Mouse (Mus musculus) forebrain, postnatal 0 days (tissue): ENCODE results near the gene Cracr2a. TPM values are rescaled to one million over a fixed set of nuclear protein-coding genes. Genes with fewer than 3 reads are reported as not detected.

Experiments used
- ATAC-seq: fragments of 200-750 bp; cut with Nextera tagmentation; 2 replicates; pipeline ENCODE4 v1.8.0; 2017; ENCODE audit warnings: mild to moderate bottlenecking, moderate library complexity
- DNase-seq: peaks from one replicate; pipeline ENCODE4 v3.0.0-alpha.2; 2015
- H3K27ac ChIP-seq: fragments of 300-500 bp; sonication (generic); 2 replicates; pipeline ENCODE4 v1.5.1; 2014; ENCODE audit warnings: low read depth, mild to moderate bottlenecking, antibody characterized with exemption, low read length, moderate library complexity, mixed read lengths
- H3K27me3 ChIP-seq: fragments of 300-500 bp; sonication (generic); 2 replicates; pipeline ENCODE4 v1.6.1; 2014; ENCODE audit warnings: mild to moderate bottlenecking, low read length, mixed read lengths; ENCODE audit not compliant: insufficient read depth
- H3K36me3 ChIP-seq: fragments of 300-500 bp; sonication (generic); 2 replicates; pipeline ENCODE4 v1.6.1; 2014; ENCODE audit warnings: mild to moderate bottlenecking, moderate library complexity; ENCODE audit not compliant: insufficient read depth
- H3K4me1 ChIP-seq: fragments of 300-500 bp; sonication (generic); 2 replicates; pipeline ENCODE4 v1.6.1; 2014; ENCODE audit warnings: antibody characterized with exemption; ENCODE audit not compliant: insufficient read depth
- H3K4me2 ChIP-seq: fragments of 300-500 bp; sonication (generic); 2 replicates; pipeline ENCODE4 v1.6.1; 2014; ENCODE audit warnings: low read depth, mild to moderate bottlenecking, moderate library complexity
- H3K4me3 ChIP-seq: fragments of 300-500 bp; sonication (generic); 2 replicates; pipeline ENCODE4 v1.5.1; 2014; ENCODE audit warnings: low read depth, low read length, mixed read lengths
- H3K9ac ChIP-seq: fragments of 300-500 bp; sonication (generic); 2 replicates; pipeline ENCODE4 v1.6.1; 2014; ENCODE audit warnings: mild to moderate bottlenecking
- H3K9me3 ChIP-seq: fragments of 300-500 bp; sonication (generic); 2 replicates; pipeline ENCODE4 v1.6.1; 2016; ENCODE audit warnings: low read length
- CTCF ChIP-seq: sonication (generic); IDR thresholded peaks from 2 replicates; pipeline ENCODE4 v1.5.1; 2016; ENCODE audit warnings: antibody characterized with exemption, control low read depth, low read depth
- WGBS: fragments of 180-500 bp; shearing (Covaris S2); extraction: QIAGEN DNeasy Blood & Tissue Kit; methylation state at CpG from one replicate; pipeline ENCODE4 v1.1.7; 2014; 5-methylcytosine and 5-hydroxymethylcytosine counted together
- polyA plus RNA-seq: library from polyadenylated mRNA; unstranded; fragments of >200 nt; fragmentation: Nextera tagmentation; extraction: Ambion mirVana; gene quantifications from 2 replicates; pipeline ENCODE4 v1.2.1, GENCODE M21; 2015
- total RNA-seq: library from RNA; depleted of rRNA; stranded (reverse); fragments of >200 nt; gene quantifications from 2 replicates; pipeline ENCODE4 v1.2.3, GENCODE M21; 2014

The Cracr2a gene
- total and polyA plus RNA-seq, 2 experiments from 2014 or later = 0.28 to 0.57 TPM

DNA sequence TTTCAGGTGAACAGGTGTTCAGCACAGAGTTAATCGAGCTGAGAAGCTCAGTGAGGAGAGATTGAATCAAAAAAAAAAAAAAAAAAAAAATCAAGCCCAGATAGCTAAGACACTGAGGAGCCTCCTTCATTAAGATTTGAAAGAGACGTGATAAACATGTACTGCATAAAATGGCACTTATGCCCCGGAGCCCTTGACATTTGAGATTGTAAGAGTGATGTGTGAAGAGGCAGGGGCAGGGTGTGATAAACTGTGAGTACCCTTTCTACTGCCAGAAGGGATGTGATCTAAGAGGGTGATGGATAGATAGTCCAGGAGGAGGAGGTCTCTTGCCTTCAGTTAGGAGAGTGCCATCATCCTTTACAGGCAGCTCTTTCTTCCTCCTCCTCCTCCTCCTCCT is 30.9 kb upstream of the Cracr2a start:
- 69% methylated on average over 3 of the region's 3 CpGs for WGBS
- Histone ChIP-seq H3K36me3 (no peaks in the 10 kb centered on the region), H3K4me2 (no peak overlapping the region), H3K4me3 (no peak overlapping the region), H3K9me3 (no peaks in the 10 kb centered on the region), H3K4me1 (no peaks in the 10 kb centered on the region), H3K9ac (no peak overlapping the region), H3K27me3 (no peaks in the 10 kb centered on the region), H3K27ac (no peak overlapping the region)
- no peak for TF ChIP-seq CTCF
- ATAC-seq (no peak), DNase-seq (no peak)

DNA sequence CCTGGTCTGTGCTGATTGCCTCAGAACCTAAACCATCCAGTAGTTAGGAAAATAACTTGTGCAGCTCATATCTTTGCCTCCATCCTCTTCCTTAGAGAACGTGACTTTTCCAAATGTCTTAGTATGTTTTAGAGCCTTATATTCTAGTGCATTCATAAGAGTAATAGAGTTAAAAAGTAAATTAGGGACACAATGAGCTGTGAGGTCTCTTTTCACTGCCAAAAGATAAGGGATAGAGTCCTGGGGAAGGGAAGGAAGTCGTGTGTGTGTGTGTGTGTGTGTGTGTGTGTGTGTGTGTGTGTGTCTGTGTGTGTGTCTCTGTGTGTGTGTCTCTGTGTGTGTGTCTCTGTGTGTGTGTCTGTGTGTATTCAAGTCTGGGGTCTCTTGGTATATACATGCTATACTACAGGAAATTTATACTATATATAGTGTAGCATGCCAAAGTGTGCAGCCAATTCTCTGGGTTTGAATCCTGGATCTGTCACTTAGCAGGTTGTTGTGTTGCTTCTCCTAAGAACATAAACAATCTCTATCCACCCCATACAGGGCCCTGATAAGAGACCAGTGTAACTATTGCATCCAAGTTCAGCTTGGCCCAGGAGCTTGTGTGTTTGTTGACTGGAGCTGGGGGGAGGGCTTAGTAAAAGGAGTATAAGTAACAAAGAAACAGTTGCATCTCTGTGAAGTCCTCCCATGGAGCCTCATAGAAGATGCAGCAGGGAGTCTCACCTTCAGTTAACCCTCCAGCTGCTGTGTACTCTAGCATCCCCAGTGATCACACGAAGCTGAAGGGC is 29.5 kb upstream of the Cracr2a start:
- DNase-seq (no peak), ATAC-seq (no peak)
- Histone ChIP-seq H3K36me3 (no peaks in the 10 kb centered on the region), H3K9me3 (no peaks in the 10 kb centered on the region), H3K9ac (no peak overlapping the region), H3K4me1 (no peaks in the 10 kb centered on the region), H3K27ac (no peak overlapping the region), H3K27me3 (no peaks in the 10 kb centered on the region), H3K4me3 (no peak overlapping the region), H3K4me2 (no peak overlapping the region)
- WGBS = 56% methylated on average over 3 of the region's 3 CpGs
- no peak for TF ChIP-seq CTCF

DNA sequence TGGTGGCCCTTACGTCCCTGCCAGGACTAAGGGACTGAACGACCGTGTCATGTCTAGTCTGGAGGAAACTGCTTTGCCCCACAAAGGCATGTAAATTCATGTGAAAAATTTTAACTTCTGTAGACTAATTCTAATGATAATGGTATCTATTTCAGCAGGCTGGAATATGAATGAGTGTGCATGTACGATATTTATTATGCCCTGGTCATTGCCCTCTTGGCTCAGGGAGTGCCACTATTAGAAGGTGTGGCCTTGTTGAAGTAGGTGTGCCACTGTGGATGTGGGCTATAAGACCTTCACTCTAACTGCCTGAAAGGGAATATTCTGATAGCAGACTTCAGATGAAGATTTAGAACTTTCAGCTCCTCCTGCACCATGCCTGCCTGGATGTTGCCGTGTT is 28.8 kb upstream of the Cracr2a start:
- DNase-seq = no peak
- Histone ChIP-seq H3K36me3 (no peaks in the 10 kb centered on the region), H3K4me2 (no peak overlapping the region), H3K9me3 (no peaks in the 10 kb centered on the region), H3K4me3 (no peak overlapping the region), H3K27me3 (no peaks in the 10 kb centered on the region), H3K9ac (no peak overlapping the region), H3K4me1 (no peaks in the 10 kb centered on the region), H3K27ac (no peak overlapping the region)
- ATAC-seq = no peak
- TF ChIP-seq CTCF = no peak
- 92% methylated on average over 5 of the region's 5 CpGs for WGBS

DNA sequence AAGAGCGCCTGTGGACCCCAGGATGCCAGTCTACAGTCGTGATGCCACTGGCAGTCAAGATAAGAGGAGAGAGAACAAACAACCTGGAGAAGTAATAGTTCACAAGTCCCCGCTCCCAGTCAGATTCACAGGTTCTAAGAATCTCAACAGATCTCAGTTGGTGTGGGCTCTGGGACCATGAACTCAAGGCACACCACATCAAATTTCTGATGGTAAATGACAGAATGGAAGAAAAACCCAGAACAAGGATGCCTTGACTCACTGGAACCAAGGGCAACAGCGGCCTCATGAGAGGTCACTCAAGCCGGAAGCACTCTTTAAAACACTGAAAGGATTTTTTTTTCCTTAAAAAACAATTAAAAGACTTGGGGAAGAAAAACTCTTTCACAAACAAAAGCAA is 27.4 kb upstream of the Cracr2a start:
- no peak for ATAC-seq
- WGBS = 82% methylated on average over 5 of the region's 5 CpGs

DNA sequence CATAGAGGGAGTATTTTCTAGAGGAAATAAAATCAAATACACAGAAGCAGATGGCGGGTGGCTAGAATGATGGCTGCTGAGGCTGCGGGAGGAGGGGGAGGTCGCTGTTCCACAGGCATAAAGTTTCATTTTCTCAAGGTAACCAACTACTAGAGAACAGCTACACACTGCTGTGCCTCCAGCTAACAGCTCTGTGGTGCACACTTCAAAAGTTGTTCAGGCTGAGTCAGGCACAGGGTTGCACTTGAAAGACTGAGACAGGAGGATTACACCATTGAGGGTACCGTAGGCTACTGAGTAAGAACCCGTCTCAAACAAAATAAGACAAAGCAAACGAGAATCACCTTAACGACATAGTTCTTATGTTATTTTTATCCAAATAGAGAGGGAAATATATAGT is 24.1 kb upstream of the Cracr2a start:
- Histone ChIP-seq H3K4me3 (no peak overlapping the region), H3K27me3 (no peaks in the 10 kb centered on the region), H3K9ac (no peak overlapping the region), H3K36me3 (no peaks in the 10 kb centered on the region), H3K9me3 (no peaks in the 10 kb centered on the region), H3K4me2 (no peak overlapping the region), H3K27ac (no peak overlapping the region), H3K4me1 (no peaks in the 10 kb centered on the region)
- ATAC-seq = peak; percentile 18; the same call in 1 of the 2 replicates
- WGBS = 62% methylated on average over 7 of the region's 7 CpGs
- TF ChIP-seq CTCF = no peak
- DNase-seq = no peak

More for the DNA sequence above, 27.4 kb upstream of the Cracr2a start:
- no peaks in the 10 kb centered on the region for H3K4me1 ChIP-seq
- DNase-seq = no peak
- H3K4me3 ChIP-seq = no peak overlapping the region
- H3K4me2 ChIP-seq = no peak overlapping the region
- no peaks in the 10 kb centered on the region for H3K36me3 ChIP-seq
- no peak for TF ChIP-seq CTCF
- H3K27me3 ChIP-seq = no peaks in the 10 kb centered on the region
- H3K9ac ChIP-seq = no peak overlapping the region
- H3K9me3 ChIP-seq = no peaks in the 10 kb centered on the region
- H3K27ac ChIP-seq = no peak overlapping the region

DNA sequence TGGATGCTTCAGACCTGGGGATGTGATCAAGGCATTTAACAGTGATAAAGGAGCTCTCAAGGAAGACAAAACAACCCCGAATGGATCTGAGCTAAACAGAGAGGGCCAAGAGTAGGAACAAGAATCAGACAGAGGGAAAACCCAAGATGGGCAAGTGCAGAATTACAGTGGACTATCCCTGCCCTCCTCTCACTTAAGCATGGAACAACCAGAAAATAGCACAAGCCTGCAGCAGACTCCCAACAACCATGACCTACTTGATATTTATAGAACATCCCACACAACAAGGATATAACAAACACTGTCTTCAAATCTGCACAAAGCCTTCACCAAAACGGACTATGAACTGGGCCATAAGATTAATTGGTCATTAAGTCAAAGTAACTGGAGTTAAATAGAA is 23.0 kb upstream of the Cracr2a start:
- H3K27ac ChIP-seq = no peak overlapping the region
- H3K4me1 ChIP-seq = no peaks in the 10 kb centered on the region
- WGBS = 77% methylated on average over 2 of the region's 2 CpGs
- H3K4me2 ChIP-seq = no peak overlapping the region
- ATAC-seq (no peak), DNase-seq (no peak)
- H3K9ac ChIP-seq = no peak overlapping the region
- TF ChIP-seq CTCF = no peak
- no peaks in the 10 kb centered on the region for H3K36me3 ChIP-seq
- no peaks in the 10 kb centered on the region for H3K9me3 ChIP-seq
- no peak overlapping the region for H3K4me3 ChIP-seq
- H3K27me3 ChIP-seq = no peaks in the 10 kb centered on the region

DNA sequence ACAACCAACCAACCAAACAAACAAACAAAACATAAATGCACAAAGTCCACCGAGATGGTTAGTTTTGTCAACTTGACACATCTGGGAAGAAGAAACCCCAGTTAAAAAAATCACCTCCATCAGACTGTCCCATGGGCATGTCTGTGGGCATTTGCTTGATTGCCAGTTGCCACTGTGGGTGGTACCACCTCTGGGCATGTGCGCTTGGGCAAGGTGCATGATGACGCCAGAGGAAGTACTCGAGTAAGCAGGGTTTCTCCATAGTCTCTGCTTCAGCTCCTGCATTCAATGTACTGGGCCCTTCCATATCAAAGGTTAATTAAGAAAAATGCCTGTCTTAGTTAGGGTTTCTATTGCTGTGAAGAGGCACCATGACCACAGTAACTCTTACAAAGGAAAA is 21.9 kb upstream of the Cracr2a start:
- no peak overlapping the region for H3K4me2 ChIP-seq
- H3K36me3 ChIP-seq = no peaks in the 10 kb centered on the region
- 88% methylated on average over 4 of the region's 4 CpGs for WGBS
- no peaks in the 10 kb centered on the region for H3K9me3 ChIP-seq
- ATAC-seq = no peak
- DNase-seq = no peak
- no peak overlapping the region for H3K9ac ChIP-seq
- no peak overlapping the region for H3K27ac ChIP-seq
- no peak overlapping the region for H3K4me3 ChIP-seq
- no peak for TF ChIP-seq CTCF
- H3K27me3 ChIP-seq = no peaks in the 10 kb centered on the region
- no peaks in the 10 kb centered on the region for H3K4me1 ChIP-seq
